Mouse (Mus musculus) hindbrain, embryonic 10.5 days (tissue): Measurements from ENCODE around the gene Arhgap15. TPM values are rescaled to one million over a fixed set of nuclear protein-coding genes. Genes with fewer than 3 reads are reported as not detected.

Experiments used
- DNase-seq: peaks from one replicate; pipeline ENCODE4 v3.0.0-alpha.2; 2017; ENCODE audit warnings: low spot score
- H3K27ac ChIP-seq: fragments of 300-500 bp; sonication (generic); 2 replicates; pipeline ENCODE4 v1.5.1; 2016; ENCODE audit warnings: mild to moderate bottlenecking, moderate library complexity
- H3K27me3 ChIP-seq: fragments of 300-500 bp; sonication (generic); 2 replicates; pipeline ENCODE4 v1.6.1; 2016; ENCODE audit warnings: mild to moderate bottlenecking; ENCODE audit not compliant: poor library complexity, insufficient read depth, severe bottlenecking
- H3K36me3 ChIP-seq: fragments of 300-500 bp; sonication (generic); 2 replicates; pipeline ENCODE4 v1.6.1; 2016; ENCODE audit warnings: mild to moderate bottlenecking, moderate library complexity
- H3K4me1 ChIP-seq: fragments of 300-500 bp; sonication (generic); replicated peaks from 2 replicates; pipeline ENCODE4 v1.6.1; 2016; ENCODE audit warnings: mild to moderate bottlenecking
- H3K4me3 ChIP-seq: fragments of 300-500 bp; sonication (generic); 2 replicates; pipeline ENCODE4 v1.5.1; 2016; ENCODE audit warnings: mild to moderate bottlenecking, moderate library complexity
- H3K9me3 ChIP-seq: fragments of 300-500 bp; sonication (generic); 2 replicates; pipeline ENCODE4 v1.6.1; 2016; ENCODE audit warnings: mild to moderate bottlenecking, moderate library complexity
- WGBS: fragments of 180-500 bp; shearing (Covaris S2); methylation state at CpG from one replicate; pipeline ENCODE4 v1.1.7; 2016; 5-methylcytosine and 5-hydroxymethylcytosine counted together
- polyA plus RNA-seq: library from polyadenylated mRNA; unstranded; fragments of >200 nt; fragmentation: Nextera tagmentation; extraction: Ambion mirVana; gene quantifications from 2 replicates; pipeline ENCODE4 v1.2.1, GENCODE M21; 2016

Gene Arhgap15
- polyA plus RNA-seq, 1 experiment from 2014 or later, result 0.72 TPM

DNA sequence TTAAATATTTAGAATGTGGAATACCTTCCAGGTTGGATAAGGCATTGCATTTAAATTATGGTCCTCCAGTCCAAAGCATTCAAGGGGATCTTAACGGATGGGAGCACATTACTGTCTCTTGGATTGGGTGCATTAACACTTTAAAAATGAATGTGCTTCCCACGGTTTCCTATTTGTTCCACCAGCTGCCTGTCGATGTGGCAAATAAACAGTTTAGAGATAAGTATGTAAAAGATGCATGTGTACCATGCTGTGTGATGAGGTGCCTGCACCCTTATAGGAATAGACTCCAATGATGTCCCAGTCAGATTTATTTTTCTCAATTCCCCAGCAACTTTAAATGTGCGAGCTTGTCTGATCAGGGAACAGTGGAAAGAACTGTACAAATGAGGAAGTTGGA lies 332.6 kb downstream of the Arhgap15 start:
- no peaks in the 10 kb centered on the region for H3K27me3 ChIP-seq
- WGBS, result 85% methylated on average over 4 of the region's 4 CpGs
- H3K4me3 ChIP-seq, result no peak overlapping the region
- no peaks in the 10 kb centered on the region for H3K36me3 ChIP-seq
- H3K4me1 ChIP-seq, result no peaks in the 10 kb centered on the region
- H3K9me3 ChIP-seq, result no peaks in the 10 kb centered on the region
- H3K27ac ChIP-seq, result no peak overlapping the region
- no peak for DNase-seq

GRCm38 (mm10) chr2:44084471-44084870 lies 335.8 kb downstream of the Arhgap15 start:
- H3K4me3 ChIP-seq, result no peak overlapping the region
- H3K36me3 ChIP-seq, result no peaks in the 10 kb centered on the region
- 75% methylated on average over 2 of the region's 2 CpGs for WGBS

GRCm38 (mm10) chr2:44086403-44087056 lies 337.9 kb downstream of the Arhgap15 start:
- Histone ChIP-seq H3K27ac (no peak overlapping the region), H3K4me1 (no peaks in the 10 kb centered on the region), H3K9me3 (no peaks in the 10 kb centered on the region), H3K27me3 (no peaks in the 10 kb centered on the region), H3K36me3 (no peaks in the 10 kb centered on the region), H3K4me3 (no peak overlapping the region)
- no peak for DNase-seq
- 40% methylated on average over 5 of the region's 5 CpGs for WGBS

More at GRCm38 (mm10) chr2:44084471-44084870, 335.8 kb downstream of the Arhgap15 start:
- Histone ChIP-seq H3K9me3 (no peaks in the 10 kb centered on the region), H3K27me3 (no peaks in the 10 kb centered on the region), H3K4me1 (no peaks in the 10 kb centered on the region), H3K27ac (no peak overlapping the region)
- no peak for DNase-seq

- no peak for DNase-seq
- no peak overlapping the region for H3K27ac ChIP-seq
Measured at GRCm38 (mm10) chr2:44098552-44098951, 349.9 kb downstream of the Arhgap15 start.

DNA sequence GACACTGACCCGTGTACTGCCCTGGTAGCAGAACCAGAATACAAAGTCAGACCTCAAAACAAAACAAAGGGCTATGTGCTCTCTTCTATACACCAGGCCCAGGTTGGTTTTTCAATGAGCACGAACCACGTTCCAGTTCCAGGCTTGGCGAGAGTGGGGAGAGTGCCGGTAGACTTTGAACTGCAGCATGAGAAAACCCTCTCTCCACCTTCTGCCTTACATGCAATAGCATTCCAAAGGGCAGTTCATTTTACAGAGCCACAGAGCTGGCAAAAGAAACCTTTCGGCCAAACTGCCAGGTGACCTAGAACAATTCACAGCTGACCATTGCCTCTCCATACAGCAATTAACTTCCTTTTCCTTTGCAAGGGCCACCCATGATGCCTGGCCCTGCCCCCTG lies 353.7 kb downstream of the Arhgap15 start:
- H3K36me3 ChIP-seq, result no peaks in the 10 kb centered on the region
- no peaks in the 10 kb centered on the region; the same call in 1 of the 2 replicates for H3K9me3 ChIP-seq
- H3K4me3 ChIP-seq, result no peak overlapping the region
- H3K27me3 ChIP-seq, result no peaks in the 10 kb centered on the region
- H3K27ac ChIP-seq, result peak overlapping the region; percentile 23; the same call in 1 of the 2 replicates
- H3K4me1 ChIP-seq, result peaks cover 13% of the 10 kb centered on the region
- DNase-seq, result no peak
- 78% methylated on average over 6 of the region's 6 CpGs for WGBS

More at GRCm38 (mm10) chr2:44098552-44098951, 349.9 kb downstream of the Arhgap15 start:
- Histone ChIP-seq H3K4me1 (no peaks in the 10 kb centered on the region), H3K4me3 (no peak overlapping the region), H3K36me3 (no peaks in the 10 kb centered on the region), H3K9me3 (peaks cover 4% of the 10 kb centered on the region; the same call in 1 of the 2 replicates), H3K27me3 (no peaks in the 10 kb centered on the region)
- 92% methylated on average over 4 of the region's 4 CpGs for WGBS

- H3K9me3 ChIP-seq, result no peaks in the 10 kb centered on the region
- no peaks in the 10 kb centered on the region for H3K27me3 ChIP-seq
- H3K4me1 ChIP-seq, result peaks cover 13% of the 10 kb centered on the region
- H3K27ac ChIP-seq, result no peak overlapping the region
- H3K36me3 ChIP-seq, result no peaks in the 10 kb centered on the region
- no peak for DNase-seq
- WGBS, result 81% methylated on average over 8 of the region's 8 CpGs
- H3K4me3 ChIP-seq, result no peak overlapping the region
Measured at GRCm38 (mm10) chr2:44103321-44103720, 354.7 kb downstream of the Arhgap15 start.

DNA sequence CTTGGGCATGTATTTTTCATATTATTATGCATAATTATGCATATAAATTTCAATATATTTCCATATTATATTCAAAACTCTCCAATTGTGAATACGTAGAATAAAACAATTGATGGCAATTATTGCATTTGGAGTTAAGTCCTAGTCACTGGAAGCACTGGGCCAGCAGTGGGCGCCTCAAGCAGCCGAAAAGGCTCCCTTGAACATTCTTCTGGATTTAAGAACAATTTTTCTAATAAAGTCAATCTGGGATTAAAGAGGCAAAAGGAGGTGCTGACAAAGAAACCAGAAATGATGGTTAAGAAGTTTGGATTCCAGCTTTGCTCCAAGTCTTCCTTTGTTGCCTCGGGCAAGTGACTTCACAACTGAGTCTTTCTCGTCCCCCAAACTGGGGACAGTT lies 355.1 kb downstream of the Arhgap15 start:
- Histone ChIP-seq H3K9me3 (no peaks in the 10 kb centered on the region), H3K27ac (0 out of 2 replicates have a peak overlapping the region, but pooled peaks have one; percentile 78), H3K4me1 (peaks cover 13% of the 10 kb centered on the region), H3K36me3 (no peaks in the 10 kb centered on the region), H3K4me3 (no peak overlapping the region), H3K27me3 (no peaks in the 10 kb centered on the region)
- DNase-seq, result no peak
- WGBS, result 81% methylated on average over 5 of the region's 5 CpGs

GRCm38 (mm10) chr2:44104282-44105197 lies 355.9 kb downstream of the Arhgap15 start:
- no peak overlapping the region for H3K4me3 ChIP-seq
- H3K4me1 ChIP-seq, result peaks cover 13% of the 10 kb centered on the region
- no peaks in the 10 kb centered on the region for H3K9me3 ChIP-seq
- H3K27ac ChIP-seq, result peak overlapping the region; percentile 78
- no peaks in the 10 kb centered on the region for H3K27me3 ChIP-seq
- WGBS, result 44% methylated on average over 22 of the region's 22 CpGs
- peak; percentile 63 for DNase-seq
- H3K36me3 ChIP-seq, result no peaks in the 10 kb centered on the region

DNA sequence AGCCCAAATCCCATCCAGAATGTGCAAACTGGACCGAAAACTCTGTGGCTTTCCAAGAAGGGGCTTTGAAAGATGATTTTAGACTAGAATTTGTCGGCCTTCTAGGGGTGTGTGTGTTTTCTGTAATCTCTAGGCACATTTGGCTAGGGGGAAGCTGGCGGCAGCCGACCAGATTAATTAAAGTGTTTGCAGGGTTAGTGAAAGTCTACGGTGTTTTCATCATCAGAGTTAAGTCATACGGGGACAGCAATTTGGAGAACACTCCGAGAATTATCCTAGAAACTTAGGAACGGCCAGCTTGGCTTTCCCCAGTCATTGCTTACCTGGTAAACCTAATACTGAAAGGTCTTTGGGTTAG lies 356.6 kb downstream of the Arhgap15 start:
- H3K9me3 ChIP-seq, result no peaks in the 10 kb centered on the region
- DNase-seq, result no peak
- no peaks in the 10 kb centered on the region for H3K36me3 ChIP-seq
- H3K27me3 ChIP-seq, result no peaks in the 10 kb centered on the region
- H3K4me3 ChIP-seq, result no peak overlapping the region
- WGBS, result 84% methylated on average over 8 of the region's 8 CpGs
- H3K27ac ChIP-seq, result peak overlapping the region; percentile 78
- H3K4me1 ChIP-seq, result peaks cover 13% of the 10 kb centered on the region

DNA sequence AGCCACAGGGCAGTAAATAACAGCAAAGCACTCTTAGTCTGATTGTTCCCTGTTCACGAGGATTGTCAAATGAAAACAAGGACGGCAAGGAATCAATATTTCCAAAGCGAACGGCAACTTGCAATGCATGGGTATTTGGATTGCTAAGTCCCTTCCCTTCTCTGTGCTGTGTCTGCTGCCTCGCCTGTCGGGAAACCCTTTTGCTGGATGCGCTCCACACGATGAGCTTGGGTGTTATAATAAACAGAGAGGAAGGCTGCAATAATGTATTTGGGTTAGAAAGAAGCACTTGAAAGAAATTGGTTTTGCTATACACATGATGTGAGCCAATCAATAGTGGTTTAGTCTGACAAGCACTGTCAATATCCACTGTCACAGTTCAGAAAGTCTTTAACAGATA lies 357.7 kb downstream of the Arhgap15 start:
- H3K4me3 ChIP-seq, result no peak overlapping the region
- 0 out of 2 replicates have a peak overlapping the region, but pooled peaks have one; percentile 12 for H3K27ac ChIP-seq
- WGBS, result 87% methylated on average over 8 of the region's 8 CpGs
- H3K27me3 ChIP-seq, result no peaks in the 10 kb centered on the region
- no peaks in the 10 kb centered on the region for H3K36me3 ChIP-seq
- DNase-seq, result no peak
- H3K9me3 ChIP-seq, result no peaks in the 10 kb centered on the region
- peaks cover 13% of the 10 kb centered on the region for H3K4me1 ChIP-seq

- Histone ChIP-seq H3K9me3 (no peaks in the 10 kb centered on the region), H3K36me3 (no peaks in the 10 kb centered on the region), H3K4me3 (no peak overlapping the region), H3K27me3 (no peaks in the 10 kb centered on the region), H3K4me1 (no peaks in the 10 kb centered on the region), H3K27ac (no peak overlapping the region)
- 91% methylated on average over 3 of the region's 3 CpGs for WGBS
- no peak for DNase-seq
Measured at GRCm38 (mm10) chr2:44111276-44111675, 362.7 kb downstream of the Arhgap15 start.

DNA sequence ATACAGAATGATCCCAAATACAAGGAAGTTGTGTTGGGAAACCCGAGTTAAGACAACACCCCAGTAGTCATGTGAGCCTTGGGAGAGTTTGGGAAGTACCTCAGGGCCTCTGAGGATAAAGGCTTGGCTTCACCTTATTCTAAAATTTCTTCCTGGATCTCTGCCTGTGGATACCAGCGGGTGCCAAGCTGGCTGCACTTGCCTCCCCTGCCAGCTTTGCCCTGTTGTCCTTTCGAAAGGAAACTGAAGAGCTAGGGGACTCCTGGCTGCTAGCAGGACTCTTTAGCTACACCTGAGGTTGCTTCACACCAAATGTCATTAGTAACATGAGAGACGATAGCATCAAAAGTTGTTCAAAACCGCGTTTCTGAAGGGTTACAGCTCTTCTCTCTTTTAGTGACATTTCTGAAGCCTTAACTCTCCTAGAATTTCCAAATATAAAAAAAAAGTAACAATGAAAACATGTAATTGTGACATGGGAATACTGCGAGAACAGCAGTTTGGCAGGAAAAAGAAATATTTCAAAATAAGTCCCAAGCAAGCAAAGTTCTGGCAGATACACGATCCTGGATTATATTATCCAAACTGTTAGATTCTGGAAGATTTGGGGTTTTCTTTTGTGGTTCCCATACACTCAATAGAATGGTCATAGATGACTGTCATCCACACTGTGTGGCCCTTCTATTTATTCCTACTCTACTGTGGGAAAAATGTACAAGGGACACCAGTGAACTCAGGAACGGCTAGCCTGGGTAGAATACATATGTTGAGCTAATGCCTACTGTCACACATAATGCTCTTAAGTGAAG lies 364.6 kb downstream of the Arhgap15 start:
- Histone ChIP-seq H3K4me1 (no peaks in the 10 kb centered on the region), H3K27me3 (no peaks in the 10 kb centered on the region), H3K27ac (no peak overlapping the region), H3K9me3 (no peaks in the 10 kb centered on the region), H3K4me3 (no peak overlapping the region), H3K36me3 (no peaks in the 10 kb centered on the region)
- 88% methylated on average over 9 of the region's 9 CpGs for WGBS
- no peak for DNase-seq
